Mouse (Mus musculus) brain, embryonic 14.5 days (tissue): ENCODE measurements around the gene Apba2. TPM values are rescaled to one million over a fixed set of nuclear protein-coding genes. Genes with fewer than 3 reads are reported as not detected.

Experiments used
- DNase-seq: peaks from one replicate; pipeline ENCODE4 v3.0.0-alpha.2; 2011; ENCODE audit warnings: low read depth
- CTCF ChIP-seq: fragments of 200-500 bp; IDR thresholded peaks from 2 replicates; pipeline ENCODE4 v1.5.1; 2012; ENCODE audit warnings: inconsistent platforms, mild to moderate bottlenecking, moderate library complexity, borderline replicate concordance; ENCODE audit not compliant: insufficient read depth, insufficient read length; ENCODE audit errors: extremely low read depth
- POLR2A ChIP-seq: fragments of 200-500 bp; IDR thresholded peaks from 2 replicates; pipeline ENCODE4 v1.6.1; 2012; ENCODE audit warnings: mild to moderate bottlenecking, inconsistent platforms, borderline replicate concordance; ENCODE audit not compliant: poor library complexity, insufficient read depth, insufficient read length, severe bottlenecking; ENCODE audit errors: extremely low read depth
- polyA plus RNA-seq: library from polyadenylated mRNA; depleted of rRNA; stranded (reverse); fragments of >200 nt; gene quantifications from 2 replicates; pipeline ENCODE4 v1.2.3, GENCODE M21; 2012

Apba2 gene
- polyA plus RNA-seq, 1 experiment = 182 TPM

DNA sequence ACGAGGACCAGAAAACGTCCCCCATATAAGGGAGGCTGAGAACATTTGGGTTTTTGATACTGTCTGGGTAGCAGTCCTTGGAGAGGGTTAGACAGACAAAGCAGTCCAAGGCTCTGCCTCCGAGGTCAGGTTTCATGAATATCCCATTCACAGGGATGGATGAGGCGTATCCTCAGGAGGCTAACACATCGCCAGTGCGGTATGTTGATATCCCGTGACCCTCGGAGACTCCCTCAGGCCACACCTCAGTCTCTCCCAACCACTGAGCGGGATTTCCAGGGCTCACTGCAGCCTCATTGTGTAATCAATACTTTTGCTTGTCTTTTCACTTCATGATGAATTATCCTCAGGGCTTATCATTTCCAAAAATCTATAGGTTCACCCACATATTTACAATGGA, 95.1 kb downstream of the Apba2 start:
- DNase-seq = no peak
- TF ChIP-seq POLR2A (no peak), CTCF (no peak)

DNA sequence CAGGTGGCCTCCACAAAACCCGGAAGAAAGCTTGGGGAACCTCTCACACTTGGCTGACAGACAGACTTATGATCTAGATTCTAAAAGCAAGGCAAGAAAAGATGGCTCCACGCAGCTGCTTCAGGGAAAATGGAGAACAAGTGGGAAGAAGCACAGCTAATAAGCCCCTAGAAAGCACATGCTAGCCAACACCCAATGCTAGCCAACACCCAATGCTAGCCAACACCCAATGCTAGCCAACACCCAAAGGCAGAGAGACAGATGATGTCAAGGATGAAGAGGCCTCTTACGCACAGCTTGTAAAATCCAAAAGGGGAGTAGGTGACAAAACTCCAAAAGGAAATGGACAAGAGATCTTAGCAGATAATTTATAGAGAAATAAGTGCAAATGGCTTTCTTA, 108.4 kb downstream of the Apba2 start:
- DNase-seq = no peak
- TF ChIP-seq CTCF = no peak
- no peak for TF ChIP-seq POLR2A

- DNase-seq = no peak
- no peak for TF ChIP-seq POLR2A
- TF ChIP-seq CTCF = peak; percentile 31; the same call in 1 of the 2 replicates
Observed at GRCm38 (mm10) chr7:64610875-64611274, 109.4 kb downstream of the Apba2 start.

DNA sequence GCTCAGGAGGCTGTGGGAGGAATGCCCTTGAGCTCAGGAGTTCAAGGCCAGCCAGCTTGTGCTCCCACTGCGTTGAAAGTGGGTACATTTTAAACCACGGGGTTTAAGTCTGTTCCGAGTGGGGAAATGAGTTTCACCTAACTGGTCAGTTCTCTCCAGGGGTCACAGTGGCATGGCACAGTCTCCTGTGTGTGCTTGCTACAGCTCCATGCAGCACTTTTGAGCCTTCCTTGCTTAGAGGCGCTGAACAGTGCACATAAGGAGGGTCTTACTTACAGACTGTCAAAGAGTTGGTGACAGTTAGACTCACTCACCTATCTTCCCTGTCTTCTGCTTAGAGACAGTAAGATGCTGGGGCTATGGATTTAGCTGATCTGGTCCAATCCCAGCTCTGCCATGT, 117.8 kb downstream of the Apba2 start:
- TF ChIP-seq POLR2A = no peak
- no peak for TF ChIP-seq CTCF
- DNase-seq = no peak

GRCm38 (mm10) chr7:64626494-64626893, 125.0 kb downstream of the Apba2 start:
- TF ChIP-seq POLR2A (no peak), CTCF (no peak)
- DNase-seq = no peak

- TF ChIP-seq CTCF (no peak), POLR2A (no peak)
Observed at GRCm38 (mm10) chr7:64627972-64628655, 126.6 kb downstream of the Apba2 start.

DNA sequence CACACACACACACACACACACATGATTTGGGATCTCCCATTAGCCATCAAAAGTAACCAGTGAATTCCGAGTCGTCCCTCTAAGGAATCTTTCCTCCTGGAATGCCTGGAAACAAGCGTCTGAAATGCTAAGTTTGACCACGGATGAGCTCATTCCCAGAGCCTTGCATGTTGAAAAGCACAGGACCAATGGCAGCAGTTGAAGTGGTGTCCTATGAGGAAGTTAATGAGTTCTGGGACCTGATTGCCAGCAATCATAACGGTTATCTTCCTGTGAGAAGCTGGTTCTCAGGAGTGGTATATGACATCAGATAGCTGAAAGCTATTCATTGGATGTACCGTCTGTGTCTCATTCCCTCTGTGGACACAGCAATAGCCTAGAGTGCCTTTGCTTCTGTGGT, 129.2 kb downstream of the Apba2 start:
- no peak for TF ChIP-seq POLR2A
- TF ChIP-seq CTCF = no peak

More at GRCm38 (mm10) chr7:64627972-64628655, 126.6 kb downstream of the Apba2 start:
- no peak for DNase-seq

GRCm38 (mm10) chr7:64631131-64631530, 129.6 kb downstream of the Apba2 start:
- TF ChIP-seq CTCF = no peak
- TF ChIP-seq POLR2A = no peak
- no peak for DNase-seq

More for the DNA sequence above, 129.2 kb downstream of the Apba2 start:
- DNase-seq = no peak

DNA sequence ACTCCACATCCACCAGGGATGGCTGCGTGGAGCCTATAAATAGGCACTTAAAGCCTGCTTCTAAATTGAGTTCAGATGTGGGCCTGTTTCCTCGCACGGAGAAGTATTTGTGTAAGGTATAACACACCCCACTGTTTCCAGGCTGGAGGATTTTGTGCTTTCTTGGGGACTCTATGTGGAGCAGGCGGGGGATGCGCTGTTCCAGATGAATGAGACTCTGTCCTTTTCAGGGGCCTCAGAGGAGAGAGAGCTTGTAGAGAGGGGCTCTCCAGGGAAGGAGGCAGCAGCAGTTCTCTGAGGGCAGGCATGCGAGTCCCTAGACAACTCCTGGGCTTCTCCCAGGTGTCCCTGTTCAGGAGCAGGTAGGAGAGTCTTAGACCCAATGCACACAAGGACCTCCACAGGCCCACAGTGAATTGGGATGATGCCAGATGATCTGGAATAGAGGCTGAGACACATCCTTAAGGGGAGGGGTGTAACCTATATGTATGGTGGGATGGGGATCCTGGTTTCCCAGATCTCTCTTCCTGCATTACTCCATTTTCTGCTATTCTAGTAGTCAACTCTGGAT, 130.4 kb downstream of the Apba2 start:
- no peak for DNase-seq
- TF ChIP-seq CTCF (no peak), POLR2A (no peak)

DNA sequence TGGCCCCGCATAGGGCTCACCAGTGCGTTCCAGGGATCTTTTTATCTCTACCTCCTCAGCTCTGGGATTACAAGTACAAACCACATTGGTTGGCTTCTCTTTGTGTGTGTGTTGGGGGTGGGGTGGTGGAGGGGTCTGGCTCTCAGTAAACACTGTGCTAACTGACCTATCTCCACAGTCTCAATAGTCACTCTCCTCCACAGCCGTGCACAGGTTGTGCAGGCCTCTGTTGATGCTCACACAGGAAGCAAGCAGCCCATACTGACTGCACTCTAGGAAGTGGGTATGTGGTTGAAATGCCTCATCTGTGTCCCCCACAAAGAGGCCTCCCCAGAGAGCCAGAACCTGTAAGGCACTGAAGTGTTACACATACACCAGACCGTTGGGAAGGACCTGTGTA, 131.7 kb downstream of the Apba2 start:
- no peak for DNase-seq
- TF ChIP-seq CTCF (no peak), POLR2A (no peak)

DNA sequence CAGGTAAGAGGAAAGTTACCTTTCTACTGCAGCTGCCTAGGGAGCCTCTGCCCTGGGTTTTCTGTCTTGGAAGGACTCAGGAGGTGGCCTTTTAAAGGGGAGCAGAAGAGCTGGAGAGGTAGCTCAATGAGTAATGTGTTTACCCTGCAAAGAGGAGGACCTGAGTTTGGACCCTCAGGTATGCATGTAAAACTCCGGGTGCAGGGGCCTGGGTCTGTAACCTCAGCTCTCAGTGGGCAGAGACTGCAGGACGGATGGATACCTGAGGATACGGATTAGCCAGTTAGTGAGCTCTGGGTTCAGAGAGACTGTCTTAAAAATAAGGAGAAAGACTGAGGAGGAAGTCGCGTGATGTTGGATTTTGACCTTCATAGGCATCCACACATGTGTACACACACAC, 132.4 kb downstream of the Apba2 start:
- TF ChIP-seq CTCF = no peak
- no peak for TF ChIP-seq POLR2A

GRCm38 (mm10) chr7:64634482-64634881, 133.0 kb downstream of the Apba2 start:
- peak; percentile 79 for DNase-seq

More for the DNA sequence above, 132.4 kb downstream of the Apba2 start:
- no peak for DNase-seq

GRCm38 (mm10) chr7:64638922-64639321, 137.4 kb downstream of the Apba2 start:
- no peak for DNase-seq
- TF ChIP-seq CTCF (no peak), POLR2A (no peak)

More at GRCm38 (mm10) chr7:64634482-64634881, 133.0 kb downstream of the Apba2 start:
- TF ChIP-seq CTCF (no peak), POLR2A (no peak)
